Mouse (Mus musculus): ENCODE measurements around the gene Car11. TPM values are rescaled to one million over a fixed set of nuclear protein-coding genes. Genes with fewer than 3 reads are reported as not detected.

Car11 gene
- total RNA-seq, 2 experiments from 2014 or later: 182 TPM

- no peak for DNase-seq (ENCODE audit: low spot score in 2 of 2)
These were observed 10.2 kb downstream of the Car11 start for GRCm38 (mm10) chr7:45709677-45710355.

GRCm38 (mm10) chr7:45710477-45711191, 11.0 kb downstream of the Car11 start:
- no peak for DNase-seq (ENCODE audit: low spot score in 2 of 2)

GRCm38 (mm10) chr7:45711316-45712021, 11.8 kb downstream of the Car11 start:
- DNase-seq (ENCODE audit: low spot score in 2 of 2): no peak

GRCm38 (mm10) chr7:45712022-45712757, 12.5 kb downstream of the Car11 start:
- DNase-seq (ENCODE audit: low spot score in 2 of 2): no peak

- DNase-seq (ENCODE audit: low spot score in 2 of 2): no peak
These were observed 13.8 kb downstream of the Car11 start for GRCm38 (mm10) chr7:45713396-45713795.

GRCm38 (mm10) chr7:45713881-45714520, 14.4 kb downstream of the Car11 start:
- no peak for DNase-seq (ENCODE audit: low spot score in 2 of 2)

GRCm38 (mm10) chr7:45714630-45715089, 15.0 kb downstream of the Car11 start:
- DNase-seq (ENCODE audit: low spot score in 2 of 2): no peak

GRCm38 (mm10) chr7:45715090-45715708, 15.6 kb downstream of the Car11 start, which contains the start of gene Rpl18:
Gene Rpl18 (plus strand): TSS chr7:45715457.
- peak; percentile 98 for DNase-seq (ENCODE audit: low spot score in 2 of 2)

GRCm38 (mm10) chr7:45715741-45716459, 16.3 kb downstream of the Car11 start:
- no peak for DNase-seq (ENCODE audit: low spot score in 2 of 2)

- no peak for DNase-seq (ENCODE audit: low spot score in 2 of 2)
These were observed 16.8 kb downstream of the Car11 start for GRCm38 (mm10) chr7:45716460-45716857.

GRCm38 (mm10) chr7:45716952-45717917, 17.6 kb downstream of the Car11 start:
- no peak for DNase-seq (ENCODE audit: low spot score in 2 of 2)

GRCm38 (mm10) chr7:45717918-45718297, 18.3 kb downstream of the Car11 start, which contains the start of gene Sphk2:
Gene Sphk2 (minus strand): TSS chr7:45718002.
- peak; percentile 97 to 100 for DNase-seq (ENCODE audit: low spot score in 2 of 2)

GRCm38 (mm10) chr7:45718331-45718730, 18.7 kb downstream of the Car11 start:
- DNase-seq (ENCODE audit: low spot score in 2 of 2): peak in 1 of 2 experiments; percentile 30

- DNase-seq (ENCODE audit: low spot score in 2 of 2): peak in 1 of 2 experiments; percentile 2
These were observed 19.5 kb downstream of the Car11 start for GRCm38 (mm10) chr7:45719180-45719579.

- DNase-seq (ENCODE audit: low spot score in 2 of 2): peak in 1 of 2 experiments; percentile 1
These were observed 20.2 kb downstream of the Car11 start for GRCm38 (mm10) chr7:45719738-45720412.

GRCm38 (mm10) chr7:45720413-45721233, 21.0 kb downstream of the Car11 start, which contains the start of gene Fam83e:
Gene Fam83e (plus strand): TSS chr7:45721212.
- no peak for DNase-seq (ENCODE audit: low spot score in 2 of 2)

- DNase-seq (ENCODE audit: low spot score in 2 of 2): no peak
These were observed 21.6 kb downstream of the Car11 start for GRCm38 (mm10) chr7:45721234-45721571.
